Mouse (Mus musculus) limb, embryonic 12.5 days (tissue): ENCODE measurements around the gene Gm26661. TPM values are rescaled to one million over a fixed set of nuclear protein-coding genes. Genes with fewer than 3 reads are reported as not detected.

Experiments
- polyA plus RNA-seq: library from polyadenylated mRNA; unstranded; fragments of >200 nt; fragmentation: Nextera tagmentation; extraction: Ambion mirVana; gene quantifications from 2 replicates; pipeline ENCODE4 v1.2.1, GENCODE M21; 2016

The Gm26661 gene
- polyA plus RNA-seq, 1 experiment from 2014 or later = not detected

Other genes with a start within 250 kb of the Gm26661 start
- 0.35 and 0.49 TPM in 2 replicates for gene Gm3558, start 223.0 kb upstream of the Gm26661 start, polyA plus RNA-seq
- gene Gm10338, start 196.0 kb upstream of the Gm26661 start, polyA plus RNA-seq = not detected in 2 replicates
- not detected in 2 replicates for gene Gm10128, start 147.6 kb upstream of the Gm26661 start, polyA plus RNA-seq
- gene Flnb, start 26.4 kb downstream of the Gm26661 start, polyA plus RNA-seq = 56.7 and 61.9 TPM in 2 replicates
- gene Gm45521, start 165.7 kb downstream of the Gm26661 start, polyA plus RNA-seq = not detected in 2 replicates
- gene Dnase1l3, start 203.0 kb downstream of the Gm26661 start, polyA plus RNA-seq = not detected in 2 replicates
- gene Abhd6, start 211.3 kb downstream of the Gm26661 start, polyA plus RNA-seq = 17.8 and 18.4 TPM in 2 replicates